Mouse (Mus musculus): ENCODE data around the gene Atp13a1. TPM values are rescaled to one million over a fixed set of nuclear protein-coding genes. Genes with fewer than 3 reads are reported as not detected.

Atp13a1 gene
- total RNA-seq, 2 experiments from 2014 or later = 33.0 to 33.3 TPM

- DNase-seq = no peak
Measured at GRCm38 (mm10) chr8:69799946-69800345, 9.0 kb downstream of the Atp13a1 start.

- no peak for DNase-seq
Measured at GRCm38 (mm10) chr8:69801796-69802195, 10.8 kb downstream of the Atp13a1 start.

GRCm38 (mm10) chr8:69802216-69802615, 11.3 kb downstream of the Atp13a1 start:
- no peak for DNase-seq

GRCm38 (mm10) chr8:69803366-69803765, 12.4 kb downstream of the Atp13a1 start:
- no peak for DNase-seq

- DNase-seq = no peak
Measured at GRCm38 (mm10) chr8:69804537-69804936, 13.6 kb downstream of the Atp13a1 start.

- no peak for DNase-seq
Measured at GRCm38 (mm10) chr8:69805086-69805485, 14.1 kb downstream of the Atp13a1 start.

- no peak for DNase-seq
Measured at GRCm38 (mm10) chr8:69805491-69805890, 14.5 kb downstream of the Atp13a1 start.

- no peak for DNase-seq
Measured at GRCm38 (mm10) chr8:69807236-69807635, 16.3 kb downstream of the Atp13a1 start.

GRCm38 (mm10) chr8:69808094-69808863, 17.3 kb downstream of the Atp13a1 start, which contains the start of gene Gmip:
Gmip (plus strand) TSS chr8:69808679.
- DNase-seq = peak; percentile 88

- DNase-seq = peak; percentile 37
Measured at GRCm38 (mm10) chr8:69808864-69809403, 18.0 kb downstream of the Atp13a1 start.

GRCm38 (mm10) chr8:69809820-69810219, 18.9 kb downstream of the Atp13a1 start:
- DNase-seq = no peak

GRCm38 (mm10) chr8:69814881-69815280, 23.9 kb downstream of the Atp13a1 start:
- DNase-seq = no peak

GRCm38 (mm10) chr8:69815396-69815795, 24.4 kb downstream of the Atp13a1 start:
- peak; percentile 70 for DNase-seq

- DNase-seq = no peak
Measured at GRCm38 (mm10) chr8:69820466-69820865, 29.5 kb downstream of the Atp13a1 start.

GRCm38 (mm10) chr8:69821971-69822385, 31.0 kb downstream of the Atp13a1 start:
- DNase-seq = peak; percentile 50

- peak; percentile 76 for DNase-seq
Measured at GRCm38 (mm10) chr8:69822386-69823191, 31.6 kb downstream of the Atp13a1 start, which contains the start of gene Lpar2. Lpar2 (plus strand) TSS chr8:69822429.

GRCm38 (mm10) chr8:69826371-69826770, 35.4 kb downstream of the Atp13a1 start:
- DNase-seq = no peak

GRCm38 (mm10) chr8:69832298-69832853, 41.4 kb downstream of the Atp13a1 start, which contains the start of gene Pbx4:
Pbx4 (plus strand) TSS chr8:69832491.
- DNase-seq = peak; percentile 79

GRCm38 (mm10) chr8:69837057-69837682, 46.2 kb downstream of the Atp13a1 start:
- no peak for DNase-seq

GRCm38 (mm10) chr8:69847167-69848065, 56.5 kb downstream of the Atp13a1 start:
- DNase-seq = no peak

GRCm38 (mm10) chr8:69848951-69849350, 58.0 kb downstream of the Atp13a1 start:
- peak; percentile 31 for DNase-seq
